Mouse (Mus musculus) thymus, adult 2 months (tissue): ENCODE data around the gene C130074G19Rik.

ENCODE experiments used
- CTCF ChIP-seq: fragments of 200-500 bp; IDR thresholded peaks from 2 replicates; pipeline ENCODE4 v1.5.1; 2012; ENCODE audit warnings: mild to moderate bottlenecking, control low read depth, low read length, moderate library complexity, borderline replicate concordance; ENCODE audit not compliant: control insufficient read depth, poor library complexity, insufficient read depth; ENCODE audit errors: extremely low read depth
- POLR2A ChIP-seq: fragments of 200-500 bp; IDR thresholded peaks from 2 replicates; pipeline ENCODE4 v1.6.1; 2012; ENCODE audit warnings: mild to moderate bottlenecking, low read length, control low read depth, moderate library complexity; ENCODE audit not compliant: control insufficient read depth, poor library complexity, insufficient read depth; ENCODE audit errors: extremely low read depth

DNA sequence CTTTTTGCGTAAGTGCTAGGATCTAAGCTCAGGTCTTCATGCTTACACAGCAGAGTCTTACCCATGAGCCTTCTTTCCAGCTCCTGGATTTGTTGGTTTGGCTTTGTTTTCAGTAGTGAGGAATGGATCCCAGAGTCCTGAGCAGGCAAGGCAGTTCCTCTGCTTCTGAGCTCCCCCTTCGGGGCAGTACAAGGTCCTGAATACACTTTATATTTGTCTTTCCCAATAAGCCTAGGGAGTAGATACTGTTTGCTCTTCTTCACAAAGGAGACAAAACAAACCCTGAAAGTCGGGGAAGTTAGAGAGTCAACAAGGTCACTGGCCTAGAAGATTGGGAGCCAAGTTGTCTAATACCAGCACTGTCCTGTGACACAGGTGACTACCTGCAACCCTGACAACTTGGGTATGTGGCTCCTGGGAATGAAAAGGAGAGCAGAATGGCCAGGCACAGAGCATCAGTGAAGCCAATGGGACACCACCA, 15.3 kb downstream of the C130074G19Rik start:
- TF ChIP-seq POLR2A (no peak), CTCF (no peak)
